Mouse (Mus musculus): Measurements from ENCODE around the gene Kremen1. TPM values are rescaled to one million over a fixed set of nuclear protein-coding genes. Genes with fewer than 3 reads are reported as not detected.
A peak's percentile ranks its signal among the peaks of the same experiment; 100 is the strongest.

Kremen1 gene
- polyA plus RNA-seq, 1 experiment from 2014 or later: 25.9 TPM

DNA sequence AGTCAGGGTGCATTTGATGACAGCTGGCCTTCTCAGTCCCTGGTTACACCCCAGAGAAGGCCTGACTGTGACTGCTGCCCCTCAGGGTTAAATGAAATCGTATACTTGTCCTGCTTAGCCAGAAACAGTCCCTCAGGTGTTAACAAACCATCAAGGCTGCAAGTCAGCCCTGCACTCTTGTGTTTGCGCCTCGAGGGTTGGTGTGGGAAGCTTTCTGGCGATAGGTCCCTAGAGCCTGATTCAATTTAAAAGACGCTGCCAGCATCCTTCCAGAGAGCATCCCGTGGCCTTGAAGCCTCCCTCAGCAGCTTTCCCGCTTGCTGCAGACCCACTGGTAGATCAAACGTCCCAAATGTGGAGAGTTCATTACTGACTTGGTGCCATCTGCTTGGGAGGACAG, 82.0 kb downstream of the Kremen1 start:
- Histone ChIP-seq H3K4me1 (ENCODE audit: insufficient read depth, low read length) (peaks cover 9% of the 10 kb centered on the region), H3K36me3 (ENCODE audit: insufficient read depth, low read length) (no peaks in the 10 kb centered on the region), H3K27me3 (ENCODE audit: insufficient read depth, low read length) (no peaks in the 10 kb centered on the region), H3K4me3 (ENCODE audit: low read length) (no peak overlapping the region), H3K27ac (ENCODE audit: low read length) (no peak overlapping the region), H3K9ac (replicated peaks; ENCODE audit: low read length) (no peak overlapping the region), H3K9me3 (ENCODE audit: low read length) (no peaks in the 10 kb centered on the region), H3K4me2 (replicated peaks; ENCODE audit: low read depth, low read length) (no peak overlapping the region)
- no peak for ATAC-seq (ENCODE audit: low FRiP score, low TSS enrichment)
- 42% methylated on average over 8 of the region's 8 CpGs for WGBS

DNA sequence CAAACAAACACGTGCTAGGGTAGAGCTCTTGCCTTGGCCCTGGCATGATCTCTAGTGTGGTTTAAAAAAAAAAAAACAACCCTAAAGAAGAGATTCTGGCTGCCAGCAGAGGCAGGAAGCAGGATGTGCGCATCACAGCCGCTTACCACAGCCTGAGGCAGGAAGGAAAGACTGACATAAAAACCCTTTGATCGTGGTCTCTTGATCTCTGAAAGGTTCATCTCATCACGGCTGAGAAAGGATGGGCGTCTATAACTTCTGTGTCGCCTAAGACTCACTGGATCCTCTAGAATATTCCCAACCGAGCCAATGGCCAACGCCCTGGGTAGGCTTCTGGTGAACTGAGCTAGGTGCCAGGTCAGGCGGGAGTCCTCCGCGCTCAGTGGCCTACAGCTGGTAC, 84.2 kb downstream of the Kremen1 start:
- no peak overlapping the region for H3K4me2 ChIP-seq (replicated peaks; ENCODE audit: low read depth, low read length)
- H3K9ac ChIP-seq (replicated peaks; ENCODE audit: low read length): no peak overlapping the region
- WGBS: 62% methylated on average over 12 of the region's 12 CpGs
- no peaks in the 10 kb centered on the region for H3K9me3 ChIP-seq (ENCODE audit: low read length)
- no peak for ATAC-seq (ENCODE audit: low FRiP score, low TSS enrichment)
- no peak overlapping the region for H3K27ac ChIP-seq (ENCODE audit: low read length)
- no peaks in the 10 kb centered on the region for H3K27me3 ChIP-seq (ENCODE audit: insufficient read depth, low read length)
- peaks cover 9% of the 10 kb centered on the region for H3K4me1 ChIP-seq (ENCODE audit: insufficient read depth, low read length)
- no peaks in the 10 kb centered on the region for H3K36me3 ChIP-seq (ENCODE audit: insufficient read depth, low read length)
- no peak overlapping the region for H3K4me3 ChIP-seq (ENCODE audit: low read length)

DNA sequence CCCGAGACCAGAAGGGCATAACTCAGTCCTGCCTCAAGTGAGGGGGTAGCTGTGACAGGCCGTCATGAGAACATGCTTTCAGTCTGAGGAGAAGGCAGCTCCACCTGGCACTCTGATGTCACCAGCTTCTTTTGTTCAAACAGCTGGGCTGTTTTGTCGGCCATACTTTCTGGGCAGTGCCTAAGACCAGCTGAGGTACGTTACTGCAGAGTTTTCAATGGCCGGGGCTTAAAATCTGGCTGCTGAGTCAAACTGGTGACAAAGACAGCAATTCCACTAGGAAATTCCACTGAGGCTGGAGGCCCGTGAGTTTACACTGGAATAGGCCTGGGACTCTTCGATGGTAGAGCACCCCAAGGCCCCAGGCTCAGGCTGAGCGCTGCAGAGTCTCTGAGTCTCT, 84.7 kb downstream of the Kremen1 start:
- no peak overlapping the region for H3K4me2 ChIP-seq (replicated peaks; ENCODE audit: low read depth, low read length)
- H3K4me3 ChIP-seq (ENCODE audit: low read length): no peak overlapping the region
- H3K27me3 ChIP-seq (ENCODE audit: insufficient read depth, low read length): no peaks in the 10 kb centered on the region
- 71% methylated on average over 8 of the region's 8 CpGs for WGBS
- no peak overlapping the region for H3K9ac ChIP-seq (replicated peaks; ENCODE audit: low read length)
- H3K36me3 ChIP-seq (ENCODE audit: insufficient read depth, low read length): no peaks in the 10 kb centered on the region
- no peak overlapping the region for H3K27ac ChIP-seq (ENCODE audit: low read length)
- ATAC-seq (ENCODE audit: low FRiP score, low TSS enrichment): no peak
- peaks cover 7% of the 10 kb centered on the region for H3K4me1 ChIP-seq (ENCODE audit: insufficient read depth, low read length)
- no peaks in the 10 kb centered on the region for H3K9me3 ChIP-seq (ENCODE audit: low read length)

DNA sequence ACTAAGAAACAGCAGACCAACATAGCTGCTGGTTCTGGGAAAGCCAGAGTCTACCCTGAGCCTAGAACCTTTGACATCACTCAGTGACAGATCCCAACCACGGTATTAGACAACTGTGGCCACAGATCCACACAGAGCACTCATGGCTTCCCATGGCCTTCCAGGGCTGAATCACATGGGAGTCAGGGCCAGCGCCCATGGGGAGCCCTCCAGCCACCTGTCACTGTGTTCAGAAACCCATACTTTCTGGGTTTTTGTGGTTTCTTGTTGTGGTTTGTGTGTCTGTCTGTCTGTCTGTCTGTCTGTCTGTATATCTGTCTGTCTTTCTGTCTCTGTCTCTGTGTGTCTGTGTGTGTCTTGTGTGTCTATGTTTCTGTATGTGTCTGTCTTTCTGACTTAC, 85.5 kb downstream of the Kremen1 start:
- H3K36me3 ChIP-seq (ENCODE audit: insufficient read depth, low read length): no peaks in the 10 kb centered on the region
- no peak overlapping the region for H3K4me3 ChIP-seq (ENCODE audit: low read length)
- no peak for ATAC-seq (ENCODE audit: low FRiP score, low TSS enrichment)
- H3K4me2 ChIP-seq (replicated peaks; ENCODE audit: low read depth, low read length): no peak overlapping the region
- H3K9ac ChIP-seq (replicated peaks; ENCODE audit: low read length): no peak overlapping the region
- H3K27me3 ChIP-seq (ENCODE audit: insufficient read depth, low read length): no peaks in the 10 kb centered on the region
- peaks cover 7% of the 10 kb centered on the region for H3K4me1 ChIP-seq (ENCODE audit: insufficient read depth, low read length)
- WGBS: 87% methylated on average over 2 of the region's 2 CpGs
- H3K27ac ChIP-seq (ENCODE audit: low read length): no peak overlapping the region
- no peaks in the 10 kb centered on the region for H3K9me3 ChIP-seq (ENCODE audit: low read length)

GRCm38 (mm10) chr11:5175141-5175540, 86.2 kb downstream of the Kremen1 start:
- ATAC-seq (ENCODE audit: low FRiP score, low TSS enrichment): no peak
- H3K36me3 ChIP-seq (ENCODE audit: insufficient read depth, low read length): no peaks in the 10 kb centered on the region
- no peak overlapping the region for H3K4me2 ChIP-seq (replicated peaks; ENCODE audit: low read depth, low read length)
- 87% methylated on average over 7 of the region's 7 CpGs for WGBS
- H3K9me3 ChIP-seq (ENCODE audit: low read length): no peaks in the 10 kb centered on the region
- H3K27ac ChIP-seq (ENCODE audit: low read length): no peak overlapping the region
- peaks cover 7% of the 10 kb centered on the region for H3K4me1 ChIP-seq (ENCODE audit: insufficient read depth, low read length)
- H3K27me3 ChIP-seq (ENCODE audit: insufficient read depth, low read length): no peaks in the 10 kb centered on the region
- H3K4me3 ChIP-seq (ENCODE audit: low read length): no peak overlapping the region
- no peak overlapping the region for H3K9ac ChIP-seq (replicated peaks; ENCODE audit: low read length)

GRCm38 (mm10) chr11:5172861-5173260, 88.5 kb downstream of the Kremen1 start:
- Histone ChIP-seq H3K4me3 (ENCODE audit: low read length) (no peak overlapping the region), H3K27ac (ENCODE audit: low read length) (no peak overlapping the region), H3K4me2 (replicated peaks; ENCODE audit: low read depth, low read length) (no peak overlapping the region), H3K9me3 (ENCODE audit: low read length) (no peaks in the 10 kb centered on the region), H3K9ac (replicated peaks; ENCODE audit: low read length) (0 out of 2 replicates have a peak overlapping the region, but pooled peaks have one; percentile 8), H3K36me3 (ENCODE audit: insufficient read depth, low read length) (no peaks in the 10 kb centered on the region), H3K4me1 (ENCODE audit: insufficient read depth, low read length) (peaks cover 7% of the 10 kb centered on the region), H3K27me3 (ENCODE audit: insufficient read depth, low read length) (no peaks in the 10 kb centered on the region)
- peak; percentile 53; the same call in 1 of the 2 replicates for ATAC-seq (ENCODE audit: low FRiP score, low TSS enrichment)
- WGBS: 38% methylated on average over 3 of the region's 3 CpGs

DNA sequence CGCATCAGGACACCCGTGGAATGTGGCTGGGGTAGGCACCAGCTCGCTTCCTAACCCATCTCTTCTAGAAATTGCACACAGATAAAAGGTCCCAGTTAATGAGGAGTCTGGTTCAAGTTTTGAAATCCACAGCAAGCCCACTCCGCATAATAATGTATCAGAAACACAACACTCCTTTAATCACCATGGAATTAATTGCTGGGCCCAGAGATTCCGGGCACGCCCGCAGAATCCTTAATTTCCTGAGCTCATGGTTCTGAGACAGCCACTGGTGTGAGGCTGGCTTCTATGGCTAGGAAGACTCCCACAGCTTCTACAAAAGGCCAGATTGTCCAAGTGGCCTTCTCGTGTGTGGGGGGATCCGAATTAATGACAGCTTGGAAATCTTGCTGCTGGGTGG, 94.0 kb downstream of the Kremen1 start:
- Histone ChIP-seq H3K9me3 (ENCODE audit: low read length) (no peaks in the 10 kb centered on the region), H3K27me3 (ENCODE audit: insufficient read depth, low read length) (no peaks in the 10 kb centered on the region), H3K27ac (ENCODE audit: low read length) (no peak overlapping the region), H3K4me2 (replicated peaks; ENCODE audit: low read depth, low read length) (no peak overlapping the region), H3K9ac (replicated peaks; ENCODE audit: low read length) (no peak overlapping the region), H3K36me3 (ENCODE audit: insufficient read depth, low read length) (no peaks in the 10 kb centered on the region), H3K4me1 (ENCODE audit: insufficient read depth, low read length) (peaks cover 14% of the 10 kb centered on the region), H3K4me3 (ENCODE audit: low read length) (no peak overlapping the region)
- no peak for ATAC-seq (ENCODE audit: low FRiP score, low TSS enrichment)
- WGBS: 60% methylated on average over 9 of the region's 9 CpGs

DNA sequence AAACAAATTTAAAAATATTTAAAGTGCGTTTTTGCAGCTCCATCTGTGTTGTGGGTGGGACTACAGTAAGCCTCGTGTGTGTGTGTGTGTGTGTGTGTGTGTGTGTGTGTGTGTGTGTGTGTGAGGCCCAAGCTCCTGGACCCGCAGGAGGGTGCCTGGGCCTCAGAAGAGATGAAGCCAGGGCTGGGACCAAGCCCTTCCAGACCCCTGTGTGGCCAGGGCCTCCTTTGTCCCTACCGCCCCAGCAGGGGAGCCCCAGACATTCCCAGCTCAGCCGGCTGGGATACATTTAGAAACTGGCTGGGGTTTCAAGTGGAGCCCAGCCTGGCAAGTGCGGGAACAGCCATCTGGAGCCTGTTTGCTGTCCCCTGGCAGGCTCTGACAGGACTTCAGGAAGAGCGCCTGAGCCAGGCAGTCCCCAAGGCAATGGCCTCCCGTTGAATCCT, 95.9 kb downstream of the Kremen1 start:
- 36% methylated on average over 8 of the region's 8 CpGs for WGBS
- Histone ChIP-seq H3K9ac (replicated peaks; ENCODE audit: low read length) (0 out of 2 replicates have a peak overlapping the region, but pooled peaks have one; percentile 26), H3K27ac (ENCODE audit: low read length) (peak overlapping the region; percentile 15; the same call in 1 of the 2 replicates), H3K9me3 (ENCODE audit: low read length) (peaks cover 4% of the 10 kb centered on the region; the same call in 1 of the 2 replicates), H3K27me3 (ENCODE audit: insufficient read depth, low read length) (no peaks in the 10 kb centered on the region), H3K4me1 (ENCODE audit: insufficient read depth, low read length) (peaks cover 14% of the 10 kb centered on the region), H3K36me3 (ENCODE audit: insufficient read depth, low read length) (no peaks in the 10 kb centered on the region), H3K4me2 (replicated peaks; ENCODE audit: low read depth, low read length) (no peak overlapping the region), H3K4me3 (ENCODE audit: low read length) (no peak overlapping the region)
- peak; percentile 60; the same call in 1 of the 2 replicates for ATAC-seq (ENCODE audit: low FRiP score, low TSS enrichment)

GRCm38 (mm10) chr11:5164310-5164709, 97.0 kb downstream of the Kremen1 start:
- H3K36me3 ChIP-seq (ENCODE audit: insufficient read depth, low read length): no peaks in the 10 kb centered on the region
- peaks cover 14% of the 10 kb centered on the region for H3K4me1 ChIP-seq (ENCODE audit: insufficient read depth, low read length)
- H3K27ac ChIP-seq (ENCODE audit: low read length): no peak overlapping the region
- H3K27me3 ChIP-seq (ENCODE audit: insufficient read depth, low read length): no peaks in the 10 kb centered on the region
- ATAC-seq (ENCODE audit: low FRiP score, low TSS enrichment): no peak
- peak overlapping the region; percentile 29 for H3K9ac ChIP-seq (replicated peaks; ENCODE audit: low read length)
- no peak overlapping the region for H3K4me3 ChIP-seq (ENCODE audit: low read length)
- WGBS: 31% methylated on average over 8 of the region's 8 CpGs
- peaks cover 4% of the 10 kb centered on the region; the same call in 1 of the 2 replicates for H3K9me3 ChIP-seq (ENCODE audit: low read length)
- H3K4me2 ChIP-seq (replicated peaks; ENCODE audit: low read depth, low read length): no peak overlapping the region

GRCm38 (mm10) chr11:5163421-5163820, 97.9 kb downstream of the Kremen1 start:
- Histone ChIP-seq H3K4me1 (ENCODE audit: insufficient read depth, low read length) (peaks cover 14% of the 10 kb centered on the region), H3K36me3 (ENCODE audit: insufficient read depth, low read length) (no peaks in the 10 kb centered on the region), H3K9me3 (ENCODE audit: low read length) (peaks cover 4% of the 10 kb centered on the region; the same call in 1 of the 2 replicates), H3K4me2 (replicated peaks; ENCODE audit: low read depth, low read length) (no peak overlapping the region), H3K27me3 (ENCODE audit: insufficient read depth, low read length) (no peaks in the 10 kb centered on the region), H3K4me3 (ENCODE audit: low read length) (no peak overlapping the region), H3K9ac (replicated peaks; ENCODE audit: low read length) (no peak overlapping the region), H3K27ac (ENCODE audit: low read length) (no peak overlapping the region)
- ATAC-seq (ENCODE audit: low FRiP score, low TSS enrichment): no peak
- WGBS: 91% methylated on average over 8 of the region's 8 CpGs

Measured in kidney, embryonic 16.5 days (tissue).